Mouse (Mus musculus) hindbrain, embryonic 16.5 days (tissue): ENCODE data around the gene Dis3. TPM values are rescaled to one million over a fixed set of nuclear protein-coding genes. Genes with fewer than 3 reads are reported as not detected.

Experiments
- ATAC-seq: fragments of 200-750 bp; cut with Nextera tagmentation; 2 replicates; pipeline ENCODE4 v1.8.0; 2017; ENCODE audit warnings: moderate TSS enrichment, moderate library complexity
- H3K27ac ChIP-seq: fragments of 300-500 bp; sonication (generic); 2 replicates; pipeline ENCODE4 v1.5.1; 2014; ENCODE audit warnings: low read depth, mild to moderate bottlenecking, control low read depth, low read length, moderate library complexity
- H3K27me3 ChIP-seq: fragments of 300-500 bp; sonication (generic); replicated peaks from 2 replicates; pipeline ENCODE4 v1.6.1; 2014; ENCODE audit warnings: low read length; ENCODE audit not compliant: control insufficient read depth, insufficient read depth
- H3K36me3 ChIP-seq: fragments of 300-500 bp; sonication (generic); 2 replicates; pipeline ENCODE4 v1.6.1; 2014; ENCODE audit warnings: mild to moderate bottlenecking, low read length, moderate library complexity, mixed read lengths; ENCODE audit not compliant: control insufficient read depth, insufficient read depth
- H3K4me1 ChIP-seq: fragments of 300-500 bp; sonication (generic); 2 replicates; pipeline ENCODE4 v1.6.1; 2014; ENCODE audit warnings: low read depth, low read length; ENCODE audit not compliant: control insufficient read depth, insufficient read depth
- H3K4me2 ChIP-seq: fragments of 300-500 bp; sonication (generic); 2 replicates; pipeline ENCODE4 v1.6.1; 2014; ENCODE audit warnings: mild to moderate bottlenecking, low read length, control low read depth, moderate library complexity
- H3K4me3 ChIP-seq: fragments of 300-500 bp; sonication (generic); 2 replicates; pipeline ENCODE4 v1.5.1; 2014; ENCODE audit warnings: mild to moderate bottlenecking, low read length, control low read depth, moderate library complexity
- H3K9ac ChIP-seq: fragments of 300-500 bp; sonication (generic); 2 replicates; pipeline ENCODE4 v1.6.1; 2014; ENCODE audit warnings: low read depth, mild to moderate bottlenecking, control low read depth, low read length, moderate library complexity
- H3K9me3 ChIP-seq: fragments of 300-500 bp; sonication (generic); 2 replicates; pipeline ENCODE4 v1.6.1; 2014; ENCODE audit warnings: mild to moderate bottlenecking, low read length, moderate library complexity; ENCODE audit not compliant: control insufficient read depth
- WGBS: fragments of 180-500 bp; shearing (Covaris S2); extraction: QIAGEN DNeasy Blood & Tissue Kit; methylation state at CpG from one replicate; pipeline ENCODE4 v1.1.7; 2014; 5-methylcytosine and 5-hydroxymethylcytosine counted together
- polyA plus RNA-seq: library from polyadenylated mRNA; unstranded; fragments of >200 nt; fragmentation: Nextera tagmentation; extraction: Ambion mirVana; gene quantifications from 2 replicates; pipeline ENCODE4 v1.2.1, GENCODE M21; 2015

Dis3 gene
- 19.8 and 21.2 TPM in 2 replicates for polyA plus RNA-seq

- peak within 1 kb of the TSS; percentile 97 for H3K4me3 ChIP-seq
- peak within 1 kb of the TSS; percentile 98 for H3K9ac ChIP-seq
- peaks cover 13% of the 10 kb centered on the region for H3K4me1 ChIP-seq
- no peaks in the 10 kb centered on the region for H3K27me3 ChIP-seq
- H3K9me3 ChIP-seq = no peaks in the 10 kb centered on the region
- ATAC-seq = peak; percentile 99
- H3K4me2 ChIP-seq = peak within 1 kb of the TSS; percentile 70
- under 1% methylated on average over 71 of the region's 73 CpGs for WGBS
- H3K27ac ChIP-seq = peak within 1 kb of the TSS; percentile 95
- H3K36me3 ChIP-seq = peaks cover 12% of the 10 kb centered on the region; the same call in 1 of the 2 replicates
Measured at GRCm38 (mm10) chr14:99099267-99099966, at the start of gene Dis3, which contains the start of gene Pibf1. Gene Dis3, minus strand, starts transcription at chr14:99099770. Gene Pibf1, plus strand, starts transcription at chr14:99099424.

- Histone ChIP-seq H3K9me3 (no peaks in the 10 kb centered on the region), H3K4me3 (no peak overlapping the region), H3K4me1 (no peaks in the 10 kb centered on the region), H3K36me3 (0 out of 2 replicates have a peak, but pooled peaks cover 2% of the 10 kb centered on the region), H3K4me2 (no peak overlapping the region), H3K27ac (no peak overlapping the region), H3K27me3 (no peaks in the 10 kb centered on the region), H3K9ac (no peak overlapping the region)
- ATAC-seq = no peak
- WGBS = 37% methylated on average over 1 of the region's 1 CpGs
Measured at GRCm38 (mm10) chr14:99146841-99147240, 47.3 kb upstream of the Dis3 start.

- Histone ChIP-seq H3K36me3 (peaks cover 6% of the 10 kb centered on the region), H3K27me3 (no peaks in the 10 kb centered on the region), H3K9ac (no peak overlapping the region), H3K4me1 (no peaks in the 10 kb centered on the region), H3K4me3 (no peak overlapping the region), H3K9me3 (no peaks in the 10 kb centered on the region), H3K4me2 (no peak overlapping the region), H3K27ac (no peak overlapping the region)
- WGBS = 18% methylated on average over 15 of the region's 15 CpGs
- peak; percentile 95 for ATAC-seq
Measured at GRCm38 (mm10) chr14:99141786-99142633, 42.4 kb upstream of the Dis3 start.

DNA sequence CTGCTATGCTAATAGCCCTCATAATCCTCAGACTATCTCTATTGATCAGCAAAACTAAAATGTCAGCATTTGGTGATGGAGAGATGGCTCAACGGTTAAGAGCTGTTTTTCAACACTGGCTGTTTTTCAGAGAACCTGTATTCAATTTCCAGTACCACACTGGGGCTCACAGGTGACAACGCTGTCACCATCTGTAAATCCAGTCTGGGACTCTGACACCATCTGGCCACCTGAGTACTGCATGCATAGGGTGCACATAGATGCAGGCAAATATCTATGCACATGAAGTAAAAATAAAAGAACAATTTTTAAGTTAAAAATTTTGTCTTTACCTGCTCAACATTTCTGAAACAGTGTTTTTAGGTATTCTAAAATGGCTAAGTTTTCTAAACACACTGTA, 40.5 kb upstream of the Dis3 start:
- WGBS = 91% methylated on average over 2 of the region's 2 CpGs
- Histone ChIP-seq H3K9ac (no peak overlapping the region), H3K27me3 (no peaks in the 10 kb centered on the region), H3K36me3 (peaks cover 11% of the 10 kb centered on the region), H3K27ac (no peak overlapping the region), H3K4me1 (no peaks in the 10 kb centered on the region), H3K9me3 (no peaks in the 10 kb centered on the region), H3K4me2 (no peak overlapping the region), H3K4me3 (no peak overlapping the region)
- no peak for ATAC-seq

DNA sequence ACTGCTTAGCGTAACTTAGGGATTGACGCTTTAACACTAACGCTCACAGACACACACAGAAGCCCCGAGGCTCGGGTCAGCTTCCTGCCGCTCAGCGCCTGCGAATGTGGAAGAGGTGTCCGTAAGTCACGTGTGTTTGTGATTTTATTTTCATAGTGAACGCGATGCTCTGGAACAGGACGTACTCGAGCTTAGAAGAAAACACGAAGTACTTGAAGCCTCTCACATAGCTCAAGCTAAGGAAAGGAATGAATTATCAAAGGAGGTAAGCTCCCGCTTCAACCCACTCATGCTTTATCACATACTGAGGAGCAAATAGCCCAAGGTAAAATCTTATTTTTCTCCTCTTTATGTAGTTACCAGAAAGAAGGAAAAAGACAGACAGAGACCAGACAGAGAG, 36.7 kb upstream of the Dis3 start:
- Histone ChIP-seq H3K4me2 (no peak overlapping the region), H3K9ac (no peak overlapping the region), H3K9me3 (no peaks in the 10 kb centered on the region), H3K27me3 (no peaks in the 10 kb centered on the region), H3K4me1 (no peaks in the 10 kb centered on the region), H3K27ac (no peak overlapping the region), H3K4me3 (no peak overlapping the region), H3K36me3 (peaks cover 9% of the 10 kb centered on the region)
- WGBS = 96% methylated on average over 16 of the region's 16 CpGs
- no peak for ATAC-seq

DNA sequence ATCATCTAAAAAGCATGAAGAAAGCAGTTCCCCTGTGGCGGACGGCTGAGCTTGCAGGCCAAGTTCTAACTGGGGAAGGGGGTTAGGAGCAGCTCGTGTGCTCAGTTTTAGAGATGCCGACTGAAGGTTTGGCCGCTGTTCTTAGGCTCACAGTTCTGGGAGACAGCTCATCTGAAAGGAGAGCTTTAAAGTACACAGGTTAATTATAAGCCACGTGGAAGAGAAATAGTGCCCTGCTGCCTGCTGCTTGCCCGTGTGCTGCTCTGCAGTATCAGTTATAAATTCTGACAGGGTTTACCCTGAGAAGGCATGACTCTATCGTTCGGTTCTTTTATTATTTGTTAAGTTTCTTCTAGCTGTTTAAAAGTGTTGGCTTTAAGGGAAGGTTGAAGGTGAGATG, 36.2 kb upstream of the Dis3 start:
- Histone ChIP-seq H3K9me3 (no peaks in the 10 kb centered on the region), H3K27ac (no peak overlapping the region), H3K9ac (no peak overlapping the region), H3K27me3 (no peaks in the 10 kb centered on the region), H3K4me1 (no peaks in the 10 kb centered on the region), H3K36me3 (peaks cover 9% of the 10 kb centered on the region), H3K4me2 (no peak overlapping the region), H3K4me3 (no peak overlapping the region)
- ATAC-seq = no peak
- WGBS = 83% methylated on average over 9 of the region's 9 CpGs

DNA sequence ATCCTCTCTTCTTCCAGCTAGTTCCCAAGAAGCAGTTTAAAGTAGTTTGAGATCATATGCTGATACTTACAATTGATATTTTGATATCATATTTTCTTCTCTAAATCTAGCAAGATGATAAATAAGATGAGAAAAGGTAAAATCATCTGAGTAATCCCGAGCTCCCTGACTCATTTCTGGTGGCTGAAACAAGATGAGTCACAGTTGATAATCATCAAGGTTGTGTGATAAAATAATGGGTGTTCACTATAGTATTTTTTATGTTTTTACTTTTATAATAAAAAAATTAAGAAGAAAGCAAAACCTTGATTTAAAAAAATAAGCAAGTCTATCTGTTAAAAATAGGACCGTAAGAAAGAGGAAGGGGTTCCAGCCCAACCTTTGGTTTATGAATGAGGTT, 34.5 kb upstream of the Dis3 start:
- WGBS = 94% methylated on average over 2 of the region's 2 CpGs
- H3K4me2 ChIP-seq = no peak overlapping the region
- H3K27me3 ChIP-seq = no peaks in the 10 kb centered on the region
- H3K4me3 ChIP-seq = no peak overlapping the region
- ATAC-seq = no peak
- H3K27ac ChIP-seq = no peak overlapping the region
- H3K9me3 ChIP-seq = no peaks in the 10 kb centered on the region
- no peaks in the 10 kb centered on the region for H3K4me1 ChIP-seq
- no peak overlapping the region for H3K9ac ChIP-seq
- H3K36me3 ChIP-seq = peaks cover 7% of the 10 kb centered on the region

DNA sequence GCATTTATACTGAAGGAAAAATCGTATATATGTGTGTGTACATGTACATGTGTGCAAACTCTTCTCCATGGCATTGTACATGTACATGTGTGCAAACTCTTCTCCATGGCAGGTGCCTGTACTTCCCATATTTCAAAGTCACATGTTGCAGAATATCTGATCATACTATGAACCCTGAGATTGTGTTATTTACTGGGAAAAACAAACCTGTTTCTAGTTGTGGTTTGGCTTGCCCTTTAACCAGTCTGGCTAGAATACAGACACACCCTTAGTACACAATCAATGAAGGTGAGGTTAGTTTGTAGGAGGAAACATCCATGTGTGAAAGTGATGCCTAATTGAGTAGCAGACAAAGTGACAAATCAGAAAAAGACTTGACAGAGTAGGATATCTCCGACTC, 29.5 kb upstream of the Dis3 start:
- H3K27ac ChIP-seq = no peak overlapping the region
- no peak overlapping the region for H3K9ac ChIP-seq
- no peaks in the 10 kb centered on the region for H3K9me3 ChIP-seq
- H3K36me3 ChIP-seq = 0 out of 2 replicates have a peak, but pooled peaks cover 2% of the 10 kb centered on the region
- 91% methylated on average over 2 of the region's 2 CpGs for WGBS
- no peak overlapping the region for H3K4me3 ChIP-seq
- H3K4me1 ChIP-seq = no peaks in the 10 kb centered on the region
- ATAC-seq = no peak
- H3K27me3 ChIP-seq = no peaks in the 10 kb centered on the region
- no peak overlapping the region for H3K4me2 ChIP-seq

DNA sequence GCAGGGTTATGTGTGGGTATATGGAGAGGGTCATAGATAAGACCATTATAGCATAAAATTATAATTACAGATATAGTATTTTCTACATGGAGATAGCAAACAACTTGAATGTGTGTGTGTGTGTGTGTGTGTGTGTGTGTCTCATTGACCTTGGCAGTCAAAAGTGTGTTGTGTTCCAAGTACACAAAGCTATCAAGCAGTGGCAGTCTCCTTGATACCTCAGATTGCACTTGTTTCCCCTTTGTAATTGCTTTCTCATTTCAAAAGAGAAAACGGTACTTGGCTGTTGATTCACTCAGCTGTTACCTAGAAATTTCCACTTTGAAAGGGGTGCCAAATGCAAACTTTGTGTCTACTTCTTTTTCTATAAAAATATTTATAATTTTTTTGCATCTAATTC, 27.9 kb upstream of the Dis3 start:
- H3K27ac ChIP-seq = no peak overlapping the region
- no peak overlapping the region for H3K4me2 ChIP-seq
- H3K36me3 ChIP-seq = 0 out of 2 replicates have a peak, but pooled peaks cover 2% of the 10 kb centered on the region
- ATAC-seq = no peak
- H3K9ac ChIP-seq = no peak overlapping the region
- H3K27me3 ChIP-seq = no peaks in the 10 kb centered on the region
- WGBS = 70% methylated on average over 1 of the region's 1 CpGs
- no peaks in the 10 kb centered on the region for H3K4me1 ChIP-seq
- H3K4me3 ChIP-seq = no peak overlapping the region
- no peaks in the 10 kb centered on the region for H3K9me3 ChIP-seq
